Mouse (Mus musculus) adrenal gland, adult 8-10 months (tissue): Measurements from ENCODE around the gene Yes1. TPM values are rescaled to one million over a fixed set of nuclear protein-coding genes. Genes with fewer than 3 reads are reported as not detected.
A peak's percentile ranks its signal among the peaks of the same experiment; 100 is the strongest.
"Not testable (repeated sequence)": the region's sequence is repeated elsewhere in the genome, so short reads cannot be mapped to it uniquely, and the experiment has no call there.

ENCODE experiments used
- DNase-seq: peaks from one replicate; pipeline ENCODE4 v3.0.0; 2022
- total RNA-seq, 4 experiments: library from RNA; stranded (reverse); gene quantifications; 2 replicates each; pipeline ENCODE4 v1.2.4; 2022

Gene Yes1
- total RNA-seq: 10 to 100 TPM; 38.1 to 49.1 (median 43.7) TPM

DNA sequence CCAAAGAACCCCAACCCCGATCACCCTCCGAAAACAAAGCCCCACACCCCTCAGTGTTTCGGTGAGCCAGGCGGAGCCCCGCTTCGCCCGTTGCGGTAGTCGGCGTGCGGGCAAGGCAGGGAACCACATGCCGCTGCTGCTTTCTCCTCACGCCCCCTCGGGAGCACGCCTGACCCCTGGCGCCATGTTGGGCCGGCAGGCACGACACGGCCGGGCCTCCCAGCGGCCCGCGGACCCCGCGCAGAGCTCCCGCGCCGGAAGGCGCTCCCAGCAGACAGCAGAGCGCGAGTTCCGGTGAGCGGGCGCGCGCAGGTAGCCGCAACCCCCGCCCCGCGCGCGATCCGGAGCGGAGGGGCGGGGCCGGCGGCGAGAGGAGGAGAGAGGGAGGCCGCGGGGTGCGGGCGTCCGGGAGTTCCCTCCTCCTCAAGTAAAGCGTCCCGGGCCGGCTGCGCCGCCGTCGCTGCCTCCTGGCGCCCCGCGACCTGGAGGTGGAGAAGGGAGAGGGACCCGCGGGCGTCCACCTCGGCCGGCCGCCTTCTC, at the start of gene Yes1:
Gene Yes1, plus strand, starts transcription at position 371 of the 540 bp plus-strand sequence.
- DNase-seq: peak; percentile 80

DNA sequence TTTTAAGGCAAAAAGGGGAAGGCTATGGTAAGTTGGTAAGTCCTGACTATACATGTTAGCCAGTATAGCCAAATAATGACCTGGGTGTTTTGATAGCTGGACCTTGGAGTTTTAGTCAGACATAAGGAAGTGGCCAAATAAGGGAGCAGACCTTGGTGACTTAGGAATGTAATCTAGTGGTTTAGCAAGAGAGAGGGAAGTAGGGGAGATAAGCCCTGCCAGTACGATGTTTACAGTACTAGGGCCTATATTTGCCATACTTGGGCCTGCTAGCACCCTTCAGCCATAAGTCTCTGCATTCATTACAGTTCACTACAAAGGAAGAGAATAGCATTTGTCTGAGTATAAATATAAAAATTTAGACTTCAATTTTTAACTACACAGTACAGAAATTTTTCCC, 46.3 kb upstream of the Yes1 start:
- no peak for DNase-seq

DNA sequence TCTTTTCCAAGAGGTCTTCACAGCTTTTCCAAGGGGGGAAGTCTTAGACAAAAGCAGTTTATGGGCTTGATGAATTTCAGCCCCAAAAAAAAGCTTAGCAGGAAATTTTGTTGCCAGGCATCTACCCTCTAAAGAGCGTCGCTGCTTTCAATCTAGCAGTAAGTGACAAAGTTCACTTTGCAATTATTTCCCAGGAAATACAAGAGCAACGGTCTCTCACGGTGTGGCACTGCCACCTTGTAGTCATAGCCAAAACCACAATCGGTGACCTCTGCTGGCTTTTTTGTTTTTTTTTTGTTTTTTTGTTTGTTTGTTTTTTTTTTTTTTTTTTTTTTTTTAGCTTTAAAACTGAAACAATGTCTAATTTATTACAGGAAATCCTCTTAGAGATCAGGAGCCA, 39.2 kb upstream of the Yes1 start:
- no peak for DNase-seq

DNA sequence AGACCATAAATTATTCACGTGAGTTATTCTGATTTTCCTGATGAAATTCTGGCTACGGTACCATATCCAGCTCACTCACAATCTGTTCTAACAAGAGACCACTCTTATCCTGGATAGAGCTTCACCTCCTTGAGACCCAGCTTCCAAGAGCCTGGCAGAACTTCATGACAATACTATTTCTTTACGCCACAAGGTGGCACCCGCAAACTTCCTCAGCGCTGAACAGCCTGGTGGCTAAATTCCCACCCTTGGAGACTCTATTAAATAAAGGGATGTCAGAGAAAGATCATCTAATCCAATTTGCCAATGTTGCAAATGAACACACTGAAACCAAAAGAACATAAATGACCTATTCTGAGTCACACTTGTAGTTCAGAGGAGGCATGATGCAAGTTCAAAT, 22.8 kb upstream of the Yes1 start:
- DNase-seq: peak; percentile 50

DNA sequence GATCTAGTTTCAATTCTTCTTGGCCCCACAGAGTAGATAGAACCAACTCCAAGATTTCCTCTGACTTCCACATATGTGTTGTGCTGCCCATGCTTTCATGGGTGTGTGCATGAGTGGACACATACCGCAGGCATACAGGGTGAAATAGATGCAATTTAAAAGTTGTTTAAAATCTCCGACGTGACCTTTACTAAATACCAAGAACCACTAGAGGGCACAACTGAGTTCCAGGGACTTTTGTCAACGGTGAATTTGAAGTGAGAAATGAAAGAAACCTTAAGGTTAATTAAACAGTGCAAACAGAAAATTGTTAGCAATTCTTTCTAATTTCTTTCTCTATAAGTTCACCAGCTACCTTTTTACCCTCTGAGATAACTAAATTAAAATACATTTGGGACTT, 17.2 kb upstream of the Yes1 start:
- no peak for DNase-seq

DNA sequence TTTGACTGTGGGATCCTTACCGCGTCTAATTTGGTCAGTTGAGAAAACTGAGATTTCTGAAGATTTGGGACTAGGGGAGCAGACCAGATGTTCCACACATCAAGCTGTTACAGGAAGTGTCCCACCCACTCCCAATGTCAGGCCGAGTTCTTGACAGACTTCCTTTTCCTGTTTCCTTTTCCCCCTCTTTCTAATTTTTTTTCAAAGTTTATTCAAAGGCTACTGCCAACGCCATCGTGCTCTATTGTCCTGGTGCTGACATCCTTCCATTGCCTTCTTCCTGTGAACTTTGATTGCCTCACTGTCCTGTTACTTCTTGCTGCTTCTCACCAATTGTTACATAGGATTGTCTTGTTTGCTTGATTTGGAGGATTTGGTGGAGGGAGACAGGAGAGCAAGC, 16.6 kb upstream of the Yes1 start:
- no peak for DNase-seq

DNA sequence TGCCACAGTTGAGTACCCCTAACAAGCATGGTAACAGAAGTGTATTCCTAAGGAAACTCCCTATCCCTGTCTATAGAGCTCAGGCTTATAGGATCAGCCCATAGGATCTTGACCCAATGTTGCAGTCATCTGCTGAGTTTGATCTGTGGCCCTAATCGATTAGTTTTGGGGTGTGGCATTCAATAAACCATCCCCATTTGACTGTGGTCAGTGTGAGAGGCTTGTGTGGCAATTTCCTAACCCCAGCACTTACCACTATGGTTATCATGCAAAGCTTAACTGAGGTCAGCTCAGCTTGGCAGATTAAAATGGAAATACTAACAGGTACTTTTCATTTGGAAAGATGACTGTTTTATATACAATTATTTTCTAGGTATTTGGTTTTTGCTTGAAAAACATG, 5.1 kb upstream of the Yes1 start:
- DNase-seq: no peak

DNA sequence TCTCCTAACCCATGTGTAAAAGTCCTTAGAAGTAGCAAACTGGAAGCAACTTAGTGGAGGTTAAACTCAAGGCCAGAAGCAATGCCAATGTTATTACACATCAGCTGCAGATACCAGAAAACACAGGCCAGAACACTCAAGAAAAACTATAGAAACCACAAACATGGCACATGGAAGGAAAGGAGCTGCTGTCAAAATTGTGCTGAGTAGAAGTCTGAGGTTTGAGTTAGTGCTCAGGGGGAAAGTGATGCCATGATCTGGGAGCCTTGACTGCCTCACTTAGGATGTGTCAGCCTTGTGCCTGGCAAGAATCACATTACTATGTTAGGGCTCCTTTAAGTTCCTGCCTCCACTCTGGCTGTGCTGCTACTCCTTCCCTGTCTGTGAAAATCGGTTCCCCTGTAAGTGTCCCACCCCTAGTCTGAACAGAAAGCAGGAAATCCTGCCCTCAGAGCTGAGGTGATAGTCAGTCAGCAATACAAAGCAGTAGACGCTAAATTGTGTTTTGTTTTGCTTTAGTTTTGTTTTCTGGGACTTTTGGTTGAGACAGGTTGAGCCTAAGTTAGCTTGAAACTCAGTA, 3.1 kb upstream of the Yes1 start:
- peak; percentile 28 for DNase-seq

DNA sequence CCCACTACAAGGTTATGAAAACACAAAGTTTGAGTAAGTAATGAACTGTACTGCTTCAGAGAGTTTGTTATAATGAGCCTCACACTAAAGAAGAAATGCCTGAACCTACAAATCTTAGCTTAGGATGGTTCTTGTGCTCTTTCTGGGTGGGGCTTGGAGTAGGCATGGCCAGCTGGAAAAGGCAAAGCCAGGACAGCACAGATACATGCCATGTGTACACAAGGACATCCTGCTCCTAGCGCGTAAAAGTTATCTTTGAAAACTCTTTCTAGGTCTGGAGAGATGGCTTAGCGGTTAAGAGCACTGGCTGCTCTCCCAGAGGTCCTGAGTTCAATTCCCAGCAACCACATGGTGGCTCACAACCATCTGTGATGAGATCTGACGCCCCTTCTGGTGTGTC, 2.5 kb upstream of the Yes1 start:
- DNase-seq: no peak

DNA sequence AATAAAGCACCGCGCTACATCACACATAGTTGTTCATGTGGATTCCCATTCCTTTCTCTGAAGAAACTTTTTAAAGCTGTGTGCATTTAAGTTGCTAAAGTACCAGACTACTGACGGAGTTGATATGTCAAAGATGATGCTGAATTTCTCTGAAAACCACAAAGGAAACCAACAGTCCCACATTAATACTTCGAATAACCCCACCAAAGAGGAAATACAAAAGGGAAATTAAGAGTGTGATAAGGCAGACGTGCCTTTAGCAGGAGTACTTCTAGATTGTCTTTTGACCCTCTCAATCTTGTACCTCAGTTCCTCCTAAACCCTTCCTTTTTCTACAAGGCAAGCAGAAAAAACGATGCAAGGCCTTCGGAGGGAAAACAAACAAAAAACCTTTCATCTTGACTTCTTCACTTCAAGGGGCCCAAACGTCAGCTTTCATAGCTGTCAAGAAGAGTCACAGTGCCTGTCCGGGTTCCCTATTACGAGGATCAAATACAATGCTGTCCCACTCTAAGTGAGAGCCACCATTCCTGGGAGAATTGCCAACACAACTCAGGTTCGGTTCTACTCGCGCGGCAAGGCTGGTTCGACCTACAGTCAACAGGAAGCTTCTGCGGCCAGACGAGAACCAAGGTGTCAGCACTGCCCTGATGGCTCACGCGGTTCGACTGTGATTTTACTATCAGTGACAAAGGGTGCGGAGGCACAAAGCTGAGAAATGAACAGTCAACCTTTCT, 739 bp upstream of the Yes1 start:
- peak; percentile 48 for DNase-seq

DNA sequence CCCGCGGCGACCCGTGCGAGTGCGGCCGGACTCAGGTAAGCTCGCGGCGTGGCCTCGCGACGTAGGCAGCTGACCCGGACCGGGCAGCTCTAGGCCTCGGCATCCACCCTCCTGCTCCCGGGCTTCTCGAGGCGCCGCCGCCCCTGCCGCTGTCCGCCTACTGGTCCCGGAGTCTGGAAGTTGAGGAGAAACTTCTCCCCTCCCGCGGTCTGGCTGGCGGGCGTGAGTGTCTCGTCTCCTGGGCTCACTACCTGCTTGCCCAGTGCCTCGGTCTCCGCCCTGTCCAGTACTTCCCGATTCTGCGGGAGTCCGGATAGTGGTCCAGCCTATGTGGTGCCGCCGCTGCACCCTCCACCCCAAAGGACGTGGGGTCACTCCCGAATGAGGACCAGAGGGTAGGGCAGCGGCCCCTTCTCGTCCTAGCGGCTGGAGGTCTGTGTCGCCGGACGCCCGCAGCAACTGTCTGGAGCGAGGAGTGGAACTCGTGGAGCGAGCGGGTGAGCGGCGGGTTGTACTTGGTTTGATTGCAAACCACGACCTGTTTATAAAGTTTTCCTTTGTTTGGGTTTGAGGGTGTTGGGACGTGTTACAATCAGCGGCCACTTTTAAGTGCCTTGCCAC, 480 bp downstream of the Yes1 start:
- peak; percentile 45 for DNase-seq

DNA sequence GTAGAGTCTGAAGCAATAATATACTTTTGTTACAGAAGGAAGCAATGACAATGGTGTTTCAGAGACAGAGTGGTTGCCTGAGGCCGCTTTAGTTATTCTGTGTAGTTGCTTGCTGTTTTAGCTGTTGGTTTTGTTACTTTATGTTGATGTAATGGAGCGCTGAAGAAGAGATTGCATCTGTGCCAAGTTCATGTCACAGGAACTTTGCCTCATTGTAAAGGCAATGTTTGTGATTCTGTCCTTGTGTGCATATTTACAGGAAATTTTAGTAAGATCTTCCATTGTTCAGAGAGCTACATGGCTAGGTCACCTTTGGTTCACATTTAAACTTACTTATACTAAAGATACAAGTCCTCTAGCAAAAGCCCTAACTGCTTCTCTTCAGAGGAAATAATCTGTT, 3.3 kb downstream of the Yes1 start:
- no peak for DNase-seq

DNA sequence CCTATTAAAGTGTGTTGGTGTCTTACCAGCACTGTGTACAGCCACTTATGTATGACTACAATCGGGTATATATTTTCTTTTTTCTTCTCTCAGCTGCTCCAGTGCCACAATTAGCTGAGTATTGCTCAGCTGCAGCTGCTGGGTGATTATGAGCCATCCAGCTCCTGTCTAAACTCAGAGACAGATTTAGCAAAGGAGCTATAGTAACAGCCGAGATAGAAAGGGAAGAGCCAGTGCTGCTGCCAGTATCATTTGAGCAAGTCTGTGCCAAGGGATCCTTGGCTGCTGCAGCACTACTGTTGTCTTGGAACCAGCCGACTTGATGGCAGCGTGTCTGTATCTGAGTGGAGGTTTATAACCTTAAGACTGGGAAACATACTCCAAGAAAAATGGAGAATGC, 3.7 kb downstream of the Yes1 start:
- DNase-seq: no peak

DNA sequence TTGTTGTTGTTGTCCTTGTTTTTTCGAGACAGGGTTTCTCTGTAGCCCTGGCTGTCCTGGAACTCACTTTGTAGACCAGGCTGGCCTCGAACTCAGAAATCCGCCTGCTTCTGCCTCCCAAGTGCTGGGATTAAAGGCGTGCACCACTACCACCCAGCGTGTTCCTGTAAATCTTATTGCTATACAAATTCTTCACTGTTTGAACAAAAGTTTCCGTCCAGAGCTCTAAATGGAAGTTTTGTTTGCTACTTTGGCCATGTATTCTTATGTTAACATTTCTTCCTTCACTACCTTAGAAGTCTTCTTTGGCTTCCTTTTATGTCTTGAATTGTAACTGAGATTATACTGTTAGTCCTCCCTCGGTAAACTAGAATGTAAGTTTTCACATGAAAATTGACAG, 5.5 kb downstream of the Yes1 start:
- DNase-seq: not testable (repeated sequence)

DNA sequence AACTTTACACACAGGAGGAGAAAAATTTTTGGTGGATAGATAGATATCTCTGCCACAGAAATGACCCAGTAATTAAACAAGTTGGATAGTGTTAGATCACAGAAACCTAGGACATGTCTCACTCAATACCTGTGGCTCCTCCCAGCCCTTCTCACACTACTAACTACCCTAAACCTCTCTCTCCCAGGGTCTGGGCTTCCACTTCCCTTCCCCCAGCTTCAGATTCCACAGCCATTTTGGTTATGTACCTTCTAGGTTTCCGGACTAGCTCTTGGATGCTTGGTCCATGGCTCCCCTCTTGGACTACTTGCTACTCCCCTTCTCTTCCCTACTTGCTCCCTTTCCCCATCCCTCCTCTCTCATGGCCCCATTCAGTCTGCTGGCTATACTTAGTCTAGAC, 6.9 kb downstream of the Yes1 start:
- no peak for DNase-seq

DNA sequence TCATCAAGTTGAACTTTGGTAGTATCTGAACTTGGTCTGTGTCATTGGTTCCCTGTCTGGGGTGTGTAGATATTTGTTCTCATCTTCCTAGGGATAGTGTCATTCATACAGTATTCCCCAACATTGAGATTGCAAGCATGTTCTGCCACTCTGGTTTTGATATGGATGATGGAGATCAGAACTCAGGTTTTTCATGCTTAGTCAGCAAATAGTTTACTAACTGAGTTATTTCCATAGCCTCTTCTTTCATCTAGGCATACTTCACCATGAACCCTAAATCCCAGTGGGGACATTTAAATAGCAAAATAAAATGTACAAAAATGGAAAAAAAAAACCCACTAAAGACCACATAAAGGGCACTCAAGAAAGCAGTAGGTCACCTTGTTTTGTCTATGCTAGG, 12.7 kb downstream of the Yes1 start:
- no peak for DNase-seq

DNA sequence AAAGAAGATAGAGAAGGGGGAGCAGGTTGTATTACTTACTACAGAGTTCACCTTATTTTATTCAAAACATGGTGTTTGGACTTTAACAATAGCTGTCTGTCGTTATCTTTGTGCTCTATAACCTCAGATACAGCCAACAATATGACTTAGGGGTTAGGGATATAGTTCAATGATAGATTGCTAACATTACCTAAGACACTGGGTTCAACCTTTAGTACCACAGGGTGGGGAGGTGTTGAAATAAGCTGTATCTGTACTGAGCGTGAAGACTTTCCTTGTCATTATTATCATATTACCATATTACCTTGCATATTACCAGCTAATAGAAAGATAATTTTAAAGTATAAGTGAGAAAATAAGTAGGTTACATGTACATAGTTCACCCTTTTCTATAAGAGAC, 13.8 kb downstream of the Yes1 start:
- no peak for DNase-seq

DNA sequence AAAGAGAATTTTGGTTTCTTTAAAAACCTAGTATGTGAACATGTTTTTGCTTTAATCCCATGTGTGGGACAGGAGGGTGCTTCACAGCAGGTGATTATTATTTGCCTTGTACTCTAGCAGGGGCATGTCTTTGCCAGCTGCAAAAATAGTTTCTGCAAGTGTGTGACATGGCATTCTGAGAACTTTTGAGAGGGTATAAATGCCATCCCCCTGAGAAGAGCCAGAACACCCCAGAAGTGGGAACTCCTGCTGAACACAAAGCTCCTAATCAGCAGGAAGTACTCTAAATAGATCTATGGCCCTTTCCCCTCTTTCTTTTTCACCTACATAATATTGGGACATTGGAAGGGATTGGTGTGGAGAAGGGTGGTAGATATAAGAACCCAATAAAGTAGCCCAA, 22.2 kb downstream of the Yes1 start:
- DNase-seq: no peak

DNA sequence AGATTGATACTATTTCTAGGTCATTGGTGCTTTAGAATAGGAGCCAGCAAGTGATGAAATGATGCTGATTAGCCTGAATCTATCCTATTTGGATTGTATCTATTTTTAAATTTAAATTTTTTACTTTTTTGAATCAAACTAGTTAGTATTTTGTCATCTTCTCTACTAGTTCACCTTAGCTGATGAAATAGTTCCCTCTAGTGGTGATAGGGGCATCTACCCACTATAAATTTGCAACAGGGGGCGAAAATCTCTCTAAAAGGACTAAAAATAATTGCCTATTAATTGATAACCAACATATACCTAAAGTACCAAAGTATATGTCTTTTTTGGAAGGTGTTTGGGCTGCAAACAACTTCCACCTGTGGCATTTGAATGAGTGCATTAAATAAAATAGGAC, 46.4 kb downstream of the Yes1 start:
- no peak for DNase-seq

DNA sequence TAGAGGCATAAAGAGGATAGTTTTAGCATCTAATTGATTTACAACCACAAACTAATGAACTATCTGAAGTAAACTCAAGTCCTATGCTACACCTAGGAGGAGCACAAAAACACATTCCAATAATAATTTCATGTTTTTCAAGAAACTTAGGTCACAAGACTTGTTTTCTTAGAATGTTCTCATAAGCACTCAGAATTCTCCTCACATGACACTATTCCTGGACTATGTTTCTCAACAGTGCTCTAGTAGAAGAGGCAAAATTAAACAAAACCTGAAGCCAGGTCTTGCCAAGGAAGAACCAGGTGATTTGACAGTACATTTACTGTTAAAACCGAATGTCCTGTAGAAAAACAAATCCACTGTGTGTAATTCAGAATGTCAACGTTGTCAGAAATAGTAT, 71.5 kb downstream of the Yes1 start:
- DNase-seq: no peak

DNA sequence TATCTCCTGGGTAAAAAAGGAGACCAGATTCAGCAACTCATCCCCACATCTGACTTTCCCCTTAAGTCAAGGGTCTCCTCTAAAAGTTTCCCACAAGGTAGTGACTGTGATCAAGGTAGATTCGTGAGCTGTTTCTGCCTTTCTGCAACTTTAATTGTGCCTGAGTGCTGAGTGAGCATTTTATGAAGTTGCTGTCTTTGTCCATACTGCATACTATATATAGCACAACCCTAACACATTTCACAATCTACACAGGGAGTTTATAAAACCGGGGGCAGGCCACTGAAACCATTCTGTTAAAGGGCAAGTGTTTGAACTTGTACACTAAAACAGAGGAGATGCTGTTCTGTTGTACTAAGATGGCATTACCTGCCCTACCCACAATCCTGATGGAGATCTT, 82.4 kb downstream of the Yes1 start:
- DNase-seq: no peak

DNA sequence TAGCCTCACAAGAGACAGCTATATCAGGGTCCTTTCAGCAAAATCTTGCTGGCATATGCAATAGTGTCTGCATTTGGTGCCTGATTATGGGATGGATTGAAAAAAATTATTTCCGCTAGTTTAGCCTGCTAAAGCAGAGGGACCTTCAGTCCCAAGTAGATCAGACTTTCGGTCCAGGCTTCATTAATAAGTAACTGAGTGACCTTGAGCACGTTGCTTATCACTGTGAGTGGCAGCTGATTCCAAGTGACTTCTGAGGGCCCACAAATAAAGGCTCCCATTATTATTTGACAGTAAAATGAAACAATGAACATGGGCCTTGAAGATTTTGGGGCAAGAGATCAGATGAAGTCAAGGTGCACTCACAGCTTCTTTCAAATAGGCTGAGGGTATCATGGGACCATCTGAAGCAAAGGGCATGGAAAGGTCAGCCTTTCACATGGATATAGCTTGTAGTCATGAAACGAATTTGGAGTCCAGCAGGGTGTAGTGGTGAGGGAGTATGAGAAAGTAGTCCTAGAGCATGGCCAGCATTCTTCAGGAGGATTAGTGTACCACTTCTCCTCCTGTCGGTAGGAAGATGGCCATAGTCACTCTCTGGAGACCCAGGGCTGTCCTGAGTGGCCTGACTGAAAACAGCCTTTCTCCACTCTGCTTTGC, 86.4 kb downstream of the Yes1 start:
- no peak for DNase-seq

DNA sequence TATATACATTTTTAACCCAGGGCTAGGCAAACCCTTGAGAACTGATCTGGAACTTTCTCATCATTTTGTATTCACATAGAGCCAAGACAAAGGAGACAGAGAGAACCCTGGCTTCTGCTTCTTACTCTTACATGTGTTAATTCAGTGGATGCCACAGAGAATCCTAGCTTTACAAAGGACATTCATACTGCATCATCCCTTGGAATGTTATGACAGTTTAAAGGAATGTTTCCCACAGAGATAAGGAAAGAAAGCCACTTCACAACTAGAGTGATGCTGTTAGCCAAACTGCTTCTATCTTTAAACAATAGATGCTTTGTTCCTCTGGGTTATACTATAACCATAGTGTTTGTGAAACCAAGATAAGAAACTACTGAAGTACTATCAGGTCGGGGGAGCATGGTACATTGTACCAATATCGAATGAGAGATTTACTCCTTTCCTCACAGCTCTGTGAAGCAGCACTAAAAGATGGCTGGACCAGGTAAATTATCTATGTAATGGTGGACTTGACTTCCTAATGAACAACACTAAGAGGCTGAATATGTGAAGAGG, 95.3 kb downstream of the Yes1 start:
- no peak for DNase-seq
